Mouse (Mus musculus) liver, postnatal 0 days (tissue): ENCODE results near the gene Ica1. TPM values are rescaled to one million over a fixed set of nuclear protein-coding genes. Genes with fewer than 3 reads are reported as not detected.

Experiments
- ATAC-seq: fragments of 200-750 bp; cut with Nextera tagmentation; 2 replicates; pipeline ENCODE4 v1.8.0; 2017; ENCODE audit warnings: mild to moderate bottlenecking, moderate library complexity
- DNase-seq: peaks from one replicate; pipeline ENCODE4 v3.0.0-alpha.2; 2016
- H3K27ac ChIP-seq: fragments of 300-500 bp; sonication (generic); 2 replicates; pipeline ENCODE4 v1.5.1; 2014; ENCODE audit warnings: antibody characterized with exemption, moderate library complexity, mild to moderate bottlenecking, low read depth
- H3K27me3 ChIP-seq: fragments of 300-500 bp; sonication (generic); 2 replicates; pipeline ENCODE4 v1.6.1; 2014; ENCODE audit warnings: low read length, control low read depth, mixed read lengths; ENCODE audit not compliant: insufficient read depth
- H3K36me3 ChIP-seq: fragments of 300-500 bp; sonication (generic); replicated peaks from 2 replicates; pipeline ENCODE4 v1.6.1; 2014; ENCODE audit warnings: mild to moderate bottlenecking, control low read depth, low read length, moderate library complexity, mixed read lengths; ENCODE audit not compliant: insufficient read depth
- H3K4me1 ChIP-seq: fragments of 300-500 bp; sonication (generic); 2 replicates; pipeline ENCODE4 v1.6.1; 2014; ENCODE audit warnings: antibody characterized with exemption, mild to moderate bottlenecking, control low read depth; ENCODE audit not compliant: insufficient read depth
- H3K4me2 ChIP-seq: fragments of 300-500 bp; sonication (generic); 2 replicates; pipeline ENCODE4 v1.6.1; 2014; ENCODE audit warnings: low read depth, mild to moderate bottlenecking, low read length, moderate library complexity, mixed read lengths
- H3K4me3 ChIP-seq: fragments of 300-500 bp; sonication (generic); 2 replicates; pipeline ENCODE4 v1.5.1; 2014; ENCODE audit warnings: low read depth, low read length
- H3K9ac ChIP-seq: fragments of 300-500 bp; sonication (generic); replicated peaks from 2 replicates; pipeline ENCODE4 v1.6.1; 2014; ENCODE audit warnings: mild to moderate bottlenecking, moderate library complexity
- H3K9me3 ChIP-seq: fragments of 300-500 bp; sonication (generic); 2 replicates; pipeline ENCODE4 v1.6.1; 2016; ENCODE audit warnings: mild to moderate bottlenecking, control low read depth, low read length, mixed read lengths
- CTCF ChIP-seq: sonication (generic); IDR thresholded peaks from 2 replicates; pipeline ENCODE4 v1.5.1; 2016; ENCODE audit warnings: antibody characterized with exemption, low read depth
- EP300 ChIP-seq: IDR thresholded peaks from 2 replicates; pipeline ENCODE4 v1.6.1; 2016; ENCODE audit warnings: antibody characterized with exemption, low read depth, mild to moderate bottlenecking
- whole genome bisulfite sequencing: fragments of 180-500 bp; shearing (Covaris S2); extraction: QIAGEN DNeasy Blood & Tissue Kit; methylation state at CpG from one replicate; pipeline ENCODE4 v1.1.7; 2014; ENCODE audit not compliant: insufficient replicate concordance; 5-methylcytosine and 5-hydroxymethylcytosine counted together
- polyA plus RNA-seq: library from polyadenylated mRNA; unstranded; fragments of >200 nt; fragmentation: Nextera tagmentation; extraction: Ambion mirVana; gene quantifications from 2 replicates; pipeline ENCODE4 v1.2.1, GENCODE M21; 2015

The Ica1 gene
- polyA plus RNA-seq, 1 experiment from 2014 or later: 6.9 TPM

DNA sequence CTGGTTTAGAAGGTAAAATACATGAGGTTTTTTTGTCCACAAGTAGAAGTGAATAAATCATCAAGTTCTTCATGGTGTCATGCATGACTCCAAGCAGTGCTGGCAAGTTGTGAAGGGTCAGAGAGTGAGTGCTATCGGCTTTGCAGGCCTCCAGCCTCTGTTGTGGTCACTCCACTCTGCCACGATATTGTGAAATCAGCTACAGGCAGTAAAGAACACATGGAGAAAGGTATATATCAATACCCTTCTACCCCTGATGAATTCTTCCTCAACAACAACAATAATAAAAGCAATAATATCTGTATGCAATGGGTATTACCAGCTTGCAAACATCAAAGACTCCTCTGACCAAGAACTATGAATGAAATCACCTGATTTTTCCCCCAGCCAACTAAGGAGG is 47.9 kb downstream of the Ica1 start:
- H3K4me1 ChIP-seq: no peaks in the 10 kb centered on the region; the same call in 1 of the 2 replicates
- no peak overlapping the region for H3K4me2 ChIP-seq
- WGBS: 61% methylated on average over 2 of the region's 2 CpGs
- DNase-seq: no peak
- H3K9me3 ChIP-seq: no peaks in the 10 kb centered on the region
- H3K27me3 ChIP-seq: no peaks in the 10 kb centered on the region
- H3K36me3 ChIP-seq: no peaks in the 10 kb centered on the region
- no peak for ATAC-seq
- no peak overlapping the region for H3K4me3 ChIP-seq
- TF ChIP-seq EP300 (no peak), CTCF (no peak)
- H3K9ac ChIP-seq: no peak overlapping the region
- H3K27ac ChIP-seq: no peak overlapping the region

GRCm38 (mm10) chr6:8727806-8728205 is 50.5 kb downstream of the Ica1 start:
- Histone ChIP-seq H3K4me3 (no peak overlapping the region), H3K36me3 (no peaks in the 10 kb centered on the region), H3K27me3 (no peaks in the 10 kb centered on the region), H3K4me1 (no peaks in the 10 kb centered on the region; the same call in 1 of the 2 replicates), H3K4me2 (no peak overlapping the region), H3K27ac (no peak overlapping the region), H3K9ac (no peak overlapping the region), H3K9me3 (no peaks in the 10 kb centered on the region)
- no peak for DNase-seq
- no peak for TF ChIP-seq EP300
- no peak for TF ChIP-seq CTCF
- ATAC-seq: no peak
- 84% methylated on average over 8 of the region's 8 CpGs for WGBS

DNA sequence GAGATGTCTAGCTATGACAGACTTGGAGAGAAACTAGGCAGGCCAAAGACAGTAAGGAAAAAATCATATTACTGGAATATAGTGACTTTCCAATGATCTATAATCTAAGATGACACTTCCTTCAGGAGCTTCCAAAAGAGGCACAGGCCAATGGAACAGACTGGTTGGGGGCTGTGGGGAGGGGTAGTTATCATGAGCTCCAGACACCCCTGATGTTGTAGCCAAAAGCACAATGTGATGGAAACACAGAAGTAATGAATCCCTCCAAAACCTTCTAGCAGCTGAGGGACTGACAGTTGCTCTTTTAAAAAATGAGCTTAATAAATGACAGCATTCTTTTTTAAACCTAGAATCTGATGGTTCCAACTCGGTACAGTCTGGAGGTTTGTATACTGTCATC is 52.7 kb downstream of the Ica1 start:
- TF ChIP-seq CTCF: no peak
- 70% methylated on average over 1 of the region's 1 CpGs for WGBS

DNA sequence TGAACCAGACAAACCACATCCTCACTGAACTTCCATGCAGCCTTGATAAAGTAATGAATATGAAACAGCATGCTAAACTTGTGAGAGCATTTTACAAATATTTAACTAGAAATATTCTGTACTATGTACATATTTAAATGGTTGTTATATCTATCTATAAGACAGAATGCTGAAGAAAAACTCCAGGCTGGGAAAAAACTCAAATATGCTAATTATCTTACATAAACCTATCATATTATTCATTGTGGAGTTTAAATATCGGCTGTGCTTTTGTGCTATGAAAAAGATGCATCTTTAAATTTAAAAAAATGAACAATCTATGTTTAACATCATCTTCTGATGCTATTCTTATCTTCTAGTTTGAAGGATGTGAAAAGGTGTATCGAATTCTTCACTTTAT is 58.6 kb downstream of the Ica1 start:
- Histone ChIP-seq H3K9me3 (no peaks in the 10 kb centered on the region), H3K4me2 (no peak overlapping the region), H3K27me3 (no peaks in the 10 kb centered on the region), H3K4me1 (no peaks in the 10 kb centered on the region), H3K4me3 (no peak overlapping the region), H3K9ac (no peak overlapping the region), H3K27ac (no peak overlapping the region), H3K36me3 (no peaks in the 10 kb centered on the region)
- DNase-seq: no peak
- TF ChIP-seq CTCF: no peak
- no peak for TF ChIP-seq EP300
- WGBS: 75% methylated on average over 2 of the region's 2 CpGs
- no peak for ATAC-seq

More for the DNA sequence above, 52.7 kb downstream of the Ica1 start:
- H3K4me3 ChIP-seq: no peak overlapping the region
- no peak overlapping the region for H3K27ac ChIP-seq
- no peaks in the 10 kb centered on the region for H3K4me1 ChIP-seq
- H3K9ac ChIP-seq: no peak overlapping the region
- no peaks in the 10 kb centered on the region for H3K9me3 ChIP-seq
- no peak for ATAC-seq
- H3K4me2 ChIP-seq: no peak overlapping the region
- H3K27me3 ChIP-seq: no peaks in the 10 kb centered on the region
- DNase-seq: no peak
- no peaks in the 10 kb centered on the region for H3K36me3 ChIP-seq

- H3K9ac ChIP-seq: no peak overlapping the region
- ATAC-seq: no peak
These were observed 60.3 kb downstream of the Ica1 start for GRCm38 (mm10) chr6:8717967-8718366.

GRCm38 (mm10) chr6:8716539-8716938 is 61.7 kb downstream of the Ica1 start:
- H3K9me3 ChIP-seq: no peaks in the 10 kb centered on the region
- 82% methylated on average over 2 of the region's 2 CpGs for WGBS

More at GRCm38 (mm10) chr6:8717967-8718366, 60.3 kb downstream of the Ica1 start:
- Histone ChIP-seq H3K4me2 (no peak overlapping the region), H3K27ac (no peak overlapping the region), H3K9me3 (no peaks in the 10 kb centered on the region), H3K4me1 (no peaks in the 10 kb centered on the region), H3K36me3 (no peaks in the 10 kb centered on the region), H3K4me3 (no peak overlapping the region), H3K27me3 (no peaks in the 10 kb centered on the region)
- DNase-seq: no peak
- TF ChIP-seq EP300: no peak
- TF ChIP-seq CTCF: no peak
- WGBS: 78% methylated on average over 7 of the region's 7 CpGs

GRCm38 (mm10) chr6:8711246-8711645 is 67.0 kb downstream of the Ica1 start:
- TF ChIP-seq EP300 (no peak), CTCF (no peak)
- Histone ChIP-seq H3K4me2 (no peak overlapping the region), H3K4me3 (no peak overlapping the region), H3K27me3 (no peaks in the 10 kb centered on the region), H3K27ac (no peak overlapping the region), H3K9me3 (no peaks in the 10 kb centered on the region), H3K4me1 (no peaks in the 10 kb centered on the region), H3K9ac (no peak overlapping the region), H3K36me3 (no peaks in the 10 kb centered on the region)
- DNase-seq (no peak), ATAC-seq (no peak)
- WGBS: 81% methylated on average over 5 of the region's 5 CpGs

More at GRCm38 (mm10) chr6:8716539-8716938, 61.7 kb downstream of the Ica1 start:
- ATAC-seq (no peak), DNase-seq (no peak)
- H3K4me1 ChIP-seq: no peaks in the 10 kb centered on the region
- no peak overlapping the region for H3K4me2 ChIP-seq
- no peak overlapping the region for H3K27ac ChIP-seq
- H3K27me3 ChIP-seq: no peaks in the 10 kb centered on the region
- TF ChIP-seq CTCF (no peak), EP300 (no peak)
- no peaks in the 10 kb centered on the region for H3K36me3 ChIP-seq
- H3K9ac ChIP-seq: no peak overlapping the region
- H3K4me3 ChIP-seq: no peak overlapping the region
